Mouse (Mus musculus): ENCODE measurements at regions not wholly inside any gene's neighbourhood (a gene's known extent, or its start where the extent isn't known, plus 50 kb on each side); places are given as distances from the start of the nearest gene placed in this dataset.

- 75% methylated on average over 4 of the region's 4 CpGs for WGBS
- no peaks in the 10 kb centered on the region for H3K27me3 ChIP-seq (replicated peaks; ENCODE audit: insufficient read depth, low read length)
- H3K27ac ChIP-seq (ENCODE audit: low read length), result no peak overlapping the region
- ATAC-seq (no peak), DNase-seq (ENCODE audit: low spot score) (no peak)
- TF ChIP-seq EP300 (IDR thresholded peaks at IDR 0.05) (no peak), CTCF (IDR thresholded peaks at IDR 0.05) (no peak)
- no peaks in the 10 kb centered on the region for H3K4me1 ChIP-seq (ENCODE audit: insufficient read depth, low read depth, low read length)
- H3K4me2 ChIP-seq (replicated peaks; ENCODE audit: low read depth, low read length), result no peak overlapping the region
- H3K36me3 ChIP-seq (ENCODE audit: insufficient read depth, low read length), result no peaks in the 10 kb centered on the region
- H3K9ac ChIP-seq (replicated peaks; ENCODE audit: low read depth), result no peak overlapping the region
- H3K9me3 ChIP-seq (ENCODE audit: low read length), result no peaks in the 10 kb centered on the region
- H3K4me3 ChIP-seq (ENCODE audit: low read depth, low read length), result no peak overlapping the region
Measured at GRCm38 (mm10) chr14:111212929-111213657, 458.1 kb upstream of the Slitrk6 start.

GRCm38 (mm10) chr14:111226926-111227325, 448.0 kb upstream of the Slitrk5 start:
- TF ChIP-seq EP300 (IDR thresholded peaks at IDR 0.05) (no peak), CTCF (IDR thresholded peaks at IDR 0.05) (no peak)
- Histone ChIP-seq H3K27me3 (replicated peaks; ENCODE audit: insufficient read depth, low read length) (no peaks in the 10 kb centered on the region), H3K4me1 (ENCODE audit: insufficient read depth, low read depth, low read length) (no peaks in the 10 kb centered on the region), H3K36me3 (ENCODE audit: insufficient read depth, low read length) (no peaks in the 10 kb centered on the region), H3K4me3 (ENCODE audit: low read depth, low read length) (no peak overlapping the region), H3K27ac (ENCODE audit: low read length) (no peak overlapping the region), H3K9me3 (ENCODE audit: low read length) (no peaks in the 10 kb centered on the region), H3K9ac (replicated peaks; ENCODE audit: low read depth) (no peak overlapping the region), H3K4me2 (replicated peaks; ENCODE audit: low read depth, low read length) (no peak overlapping the region)
- no peak for ATAC-seq
- 81% methylated on average over 6 of the region's 6 CpGs for WGBS
- no peak for DNase-seq (ENCODE audit: low spot score)

- no peak overlapping the region for H3K27ac ChIP-seq (ENCODE audit: low read length)
- H3K36me3 ChIP-seq (ENCODE audit: insufficient read depth, low read length), result no peaks in the 10 kb centered on the region
- 65% methylated on average over 2 of the region's 2 CpGs for WGBS
- H3K4me1 ChIP-seq (ENCODE audit: insufficient read depth, low read depth, low read length), result no peaks in the 10 kb centered on the region
- no peak overlapping the region for H3K4me3 ChIP-seq (ENCODE audit: low read depth, low read length)
- no peaks in the 10 kb centered on the region for H3K9me3 ChIP-seq (ENCODE audit: low read length)
- DNase-seq (ENCODE audit: low spot score), result no peak
- H3K27me3 ChIP-seq (replicated peaks; ENCODE audit: insufficient read depth, low read length), result no peaks in the 10 kb centered on the region
- no peak overlapping the region for H3K9ac ChIP-seq (replicated peaks; ENCODE audit: low read depth)
- no peak overlapping the region for H3K4me2 ChIP-seq (replicated peaks; ENCODE audit: low read depth, low read length)
- TF ChIP-seq CTCF (IDR thresholded peaks at IDR 0.05), result no peak
- no peak for TF ChIP-seq EP300 (IDR thresholded peaks at IDR 0.05)
- no peak for ATAC-seq
Measured at GRCm38 (mm10) chr14:111239121-111239520, 435.8 kb upstream of the Slitrk5 start.

- no peaks in the 10 kb centered on the region for H3K36me3 ChIP-seq (ENCODE audit: insufficient read depth, low read length)
- H3K4me2 ChIP-seq (replicated peaks; ENCODE audit: low read depth, low read length), result no peak overlapping the region
- H3K9me3 ChIP-seq (ENCODE audit: low read length), result no peaks in the 10 kb centered on the region
- H3K27ac ChIP-seq (ENCODE audit: low read length), result no peak overlapping the region
- TF ChIP-seq EP300 (IDR thresholded peaks at IDR 0.05), result no peak
- no peak for TF ChIP-seq CTCF (IDR thresholded peaks at IDR 0.05)
- no peaks in the 10 kb centered on the region for H3K4me1 ChIP-seq (ENCODE audit: insufficient read depth, low read depth, low read length)
- H3K9ac ChIP-seq (replicated peaks; ENCODE audit: low read depth), result no peak overlapping the region
- 41% methylated on average over 9 of the region's 9 CpGs for WGBS
- DNase-seq (ENCODE audit: low spot score), result peak; percentile 75
- no peaks in the 10 kb centered on the region for H3K27me3 ChIP-seq (replicated peaks; ENCODE audit: insufficient read depth, low read length)
- ATAC-seq, result peak; percentile 87
- H3K4me3 ChIP-seq (ENCODE audit: low read depth, low read length), result no peak overlapping the region
Measured at GRCm38 (mm10) chr14:111249347-111249946, 425.4 kb upstream of the Slitrk5 start.

GRCm38 (mm10) chr14:111253190-111253589, 421.7 kb upstream of the Slitrk5 start:
- WGBS, result 72% methylated on average over 3 of the region's 3 CpGs
- no peak overlapping the region for H3K9ac ChIP-seq (replicated peaks; ENCODE audit: low read depth)
- no peak overlapping the region for H3K27ac ChIP-seq (ENCODE audit: low read length)
- no peaks in the 10 kb centered on the region for H3K27me3 ChIP-seq (replicated peaks; ENCODE audit: insufficient read depth, low read length)
- DNase-seq (ENCODE audit: low spot score), result no peak
- no peaks in the 10 kb centered on the region for H3K9me3 ChIP-seq (ENCODE audit: low read length)
- H3K4me1 ChIP-seq (ENCODE audit: insufficient read depth, low read depth, low read length), result no peaks in the 10 kb centered on the region
- H3K4me2 ChIP-seq (replicated peaks; ENCODE audit: low read depth, low read length), result no peak overlapping the region
- H3K36me3 ChIP-seq (ENCODE audit: insufficient read depth, low read length), result no peaks in the 10 kb centered on the region
- no peak for ATAC-seq
- no peak overlapping the region for H3K4me3 ChIP-seq (ENCODE audit: low read depth, low read length)
- no peak for TF ChIP-seq CTCF (IDR thresholded peaks at IDR 0.05)
- no peak for TF ChIP-seq EP300 (IDR thresholded peaks at IDR 0.05)

GRCm38 (mm10) chr14:111261696-111262095, 413.2 kb upstream of the Slitrk5 start:
- H3K9me3 ChIP-seq (ENCODE audit: low read length), result no peaks in the 10 kb centered on the region
- H3K4me1 ChIP-seq (ENCODE audit: insufficient read depth, low read depth, low read length), result no peaks in the 10 kb centered on the region
- H3K4me3 ChIP-seq (ENCODE audit: low read depth, low read length), result no peak overlapping the region
- no peak overlapping the region for H3K4me2 ChIP-seq (replicated peaks; ENCODE audit: low read depth, low read length)
- no peaks in the 10 kb centered on the region for H3K27me3 ChIP-seq (replicated peaks; ENCODE audit: insufficient read depth, low read length)
- H3K9ac ChIP-seq (replicated peaks; ENCODE audit: low read depth), result no peak overlapping the region
- DNase-seq (ENCODE audit: low spot score) (no peak), ATAC-seq (no peak)
- no peaks in the 10 kb centered on the region for H3K36me3 ChIP-seq (ENCODE audit: insufficient read depth, low read length)
- no peak overlapping the region for H3K27ac ChIP-seq (ENCODE audit: low read length)
- TF ChIP-seq CTCF (IDR thresholded peaks at IDR 0.05), result no peak
